Mouse (Mus musculus): ENCODE results near the gene Gpr157.

Gene Gpr157

GRCm38 (mm10) chr4:150106637-150107036 lies 19.5 kb downstream of the Gpr157 start:
- no peak for DNase-seq (ENCODE audit: extremely low spot score, low read depth, low spot score)

- DNase-seq (ENCODE audit: extremely low spot score, low read depth, low spot score), result no peak
Measured at GRCm38 (mm10) chr4:150109636-150110035, 22.5 kb downstream of the Gpr157 start.

GRCm38 (mm10) chr4:150110373-150110772 lies 23.2 kb downstream of the Gpr157 start:
- DNase-seq (ENCODE audit: extremely low spot score, low read depth, low spot score), result no peak

- DNase-seq (ENCODE audit: extremely low spot score, low read depth, low spot score), result no peak
Measured at GRCm38 (mm10) chr4:150112867-150113266, 25.7 kb downstream of the Gpr157 start.

GRCm38 (mm10) chr4:150114505-150115061 lies 27.4 kb downstream of the Gpr157 start:
- DNase-seq (ENCODE audit: extremely low spot score, low read depth, low spot score), result no peak

GRCm38 (mm10) chr4:150117311-150117710 lies 30.1 kb downstream of the Gpr157 start:
- DNase-seq (ENCODE audit: extremely low spot score, low read depth, low spot score), result no peak

- DNase-seq (ENCODE audit: extremely low spot score, low read depth, low spot score), result no peak
Measured at GRCm38 (mm10) chr4:150118163-150118562, 31.0 kb downstream of the Gpr157 start.

- no peak for DNase-seq (ENCODE audit: extremely low spot score, low read depth, low spot score)
Measured at GRCm38 (mm10) chr4:150119055-150119454, 31.9 kb downstream of the Gpr157 start, which contains the start of gene Slc2a5. Slc2a5 (plus strand) TSS chr4:150119283.

- no peak for DNase-seq (ENCODE audit: extremely low spot score, low read depth, low spot score)
Measured at GRCm38 (mm10) chr4:150119640-150120039, 32.5 kb downstream of the Gpr157 start.

- DNase-seq (ENCODE audit: extremely low spot score, low read depth, low spot score), result no peak
Measured at GRCm38 (mm10) chr4:150120173-150120833, 33.1 kb downstream of the Gpr157 start.

GRCm38 (mm10) chr4:150121430-150121829 lies 34.3 kb downstream of the Gpr157 start:
- no peak for DNase-seq (ENCODE audit: extremely low spot score, low read depth, low spot score)

GRCm38 (mm10) chr4:150122476-150122875 lies 35.3 kb downstream of the Gpr157 start:
- DNase-seq (ENCODE audit: extremely low spot score, low read depth, low spot score), result no peak

GRCm38 (mm10) chr4:150126373-150126772 lies 39.2 kb downstream of the Gpr157 start:
- DNase-seq (ENCODE audit: extremely low spot score, low read depth, low spot score), result no peak

GRCm38 (mm10) chr4:150127894-150128293 lies 40.7 kb downstream of the Gpr157 start:
- DNase-seq (ENCODE audit: extremely low spot score, low read depth, low spot score), result no peak

- DNase-seq (ENCODE audit: extremely low spot score, low read depth, low spot score), result no peak
Measured at GRCm38 (mm10) chr4:150128571-150128970, 41.4 kb downstream of the Gpr157 start.

- no peak for DNase-seq (ENCODE audit: extremely low spot score, low read depth, low spot score)
Measured at GRCm38 (mm10) chr4:150130661-150131060, 43.5 kb downstream of the Gpr157 start.

GRCm38 (mm10) chr4:150132692-150133271 lies 45.6 kb downstream of the Gpr157 start:
- no peak for DNase-seq (ENCODE audit: extremely low spot score, low read depth, low spot score)

GRCm38 (mm10) chr4:150135254-150135653 lies 48.1 kb downstream of the Gpr157 start:
- DNase-seq (ENCODE audit: extremely low spot score, low read depth, low spot score), result no peak

GRCm38 (mm10) chr4:150136693-150137092 lies 49.5 kb downstream of the Gpr157 start:
- DNase-seq (ENCODE audit: extremely low spot score, low read depth, low spot score), result no peak

- DNase-seq (ENCODE audit: extremely low spot score, low read depth, low spot score), result no peak
Measured at GRCm38 (mm10) chr4:150137368-150138083, 50.4 kb downstream of the Gpr157 start.

- DNase-seq (ENCODE audit: extremely low spot score, low read depth, low spot score), result no peak
Measured at GRCm38 (mm10) chr4:150138084-150138543, 50.9 kb downstream of the Gpr157 start.

- DNase-seq (ENCODE audit: extremely low spot score, low read depth, low spot score), result no peak
Measured at GRCm38 (mm10) chr4:150139090-150139489, 51.9 kb downstream of the Gpr157 start.

All from hindlimb bud, embryonic 11.5 days (tissue).